Mouse (Mus musculus) neural tube, embryonic 13.5 days (tissue): ENCODE data around the gene Trim66. TPM values are rescaled to one million over a fixed set of nuclear protein-coding genes. Genes with fewer than 3 reads are reported as not detected.
A peak's percentile ranks its signal among the peaks of the same experiment; 100 is the strongest.

Source experiments
- ATAC-seq: fragments of 200-750 bp; cut with Nextera tagmentation; 2 replicates; pipeline ENCODE4 v1.8.0; 2017; ENCODE audit warnings: low read depth, mild to moderate bottlenecking, moderate TSS enrichment, moderate library complexity
- H3K27ac ChIP-seq: fragments of 300-500 bp; sonication (generic); replicated peaks from 2 replicates; pipeline ENCODE4 v1.5.1; 2015; ENCODE audit warnings: moderate library complexity, mild to moderate bottlenecking, inconsistent platforms
- H3K27me3 ChIP-seq: fragments of 300-500 bp; sonication (generic); 2 replicates; pipeline ENCODE4 v1.6.1; 2015; ENCODE audit warnings: mild to moderate bottlenecking, inconsistent platforms
- H3K36me3 ChIP-seq: fragments of 300-500 bp; sonication (generic); 2 replicates; pipeline ENCODE4 v1.6.1; 2015; ENCODE audit warnings: mild to moderate bottlenecking, inconsistent platforms
- H3K4me1 ChIP-seq: fragments of 300-500 bp; sonication (generic); replicated peaks from 2 replicates; pipeline ENCODE4 v1.6.1; 2015; ENCODE audit warnings: inconsistent platforms
- H3K4me2 ChIP-seq: fragments of 300-500 bp; sonication (generic); 2 replicates; pipeline ENCODE4 v1.6.1; 2015; ENCODE audit warnings: inconsistent platforms, mild to moderate bottlenecking, moderate library complexity
- H3K4me3 ChIP-seq: fragments of 300-500 bp; sonication (generic); 2 replicates; pipeline ENCODE4 v1.5.1; 2015; ENCODE audit warnings: mild to moderate bottlenecking, inconsistent platforms
- H3K9ac ChIP-seq: fragments of 300-500 bp; sonication (generic); 2 replicates; pipeline ENCODE4 v1.6.1; 2015; ENCODE audit warnings: moderate library complexity, mild to moderate bottlenecking, inconsistent platforms
- H3K9me3 ChIP-seq: fragments of 300-500 bp; sonication (generic); 2 replicates; pipeline ENCODE4 v1.6.1; 2016; ENCODE audit warnings: inconsistent platforms
- WGBS: fragments of 180-500 bp; shearing (Covaris S2); methylation state at CpG from one replicate; pipeline ENCODE4 v1.1.7; 2015; 5-methylcytosine and 5-hydroxymethylcytosine counted together
- polyA plus RNA-seq: library from polyadenylated mRNA; unstranded; fragments of >200 nt; fragmentation: Nextera tagmentation; extraction: Ambion mirVana; gene quantifications from 2 replicates; pipeline ENCODE4 v1.2.1, GENCODE M21; 2015

Trim66 gene
- polyA plus RNA-seq, 1 experiment from 2014 or later: 0.11 TPM

- Histone ChIP-seq H3K27ac (no peak overlapping the region), H3K27me3 (no peaks in the 10 kb centered on the region), H3K4me3 (no peak overlapping the region), H3K9ac (no peak overlapping the region), H3K36me3 (no peaks in the 10 kb centered on the region), H3K9me3 (no peaks in the 10 kb centered on the region), H3K4me1 (0 out of 2 replicates have a peak, but pooled peaks cover 3% of the 10 kb centered on the region), H3K4me2 (peak overlapping the region; percentile 24; the same call in 1 of the 2 replicates)
- peak; percentile 50; the same call in 1 of the 2 replicates for ATAC-seq
- 26% methylated on average over 7 of the region's 7 CpGs for WGBS
Measured at GRCm38 (mm10) chr7:109480765-109481197, 27.2 kb downstream of the Trim66 start.

DNA sequence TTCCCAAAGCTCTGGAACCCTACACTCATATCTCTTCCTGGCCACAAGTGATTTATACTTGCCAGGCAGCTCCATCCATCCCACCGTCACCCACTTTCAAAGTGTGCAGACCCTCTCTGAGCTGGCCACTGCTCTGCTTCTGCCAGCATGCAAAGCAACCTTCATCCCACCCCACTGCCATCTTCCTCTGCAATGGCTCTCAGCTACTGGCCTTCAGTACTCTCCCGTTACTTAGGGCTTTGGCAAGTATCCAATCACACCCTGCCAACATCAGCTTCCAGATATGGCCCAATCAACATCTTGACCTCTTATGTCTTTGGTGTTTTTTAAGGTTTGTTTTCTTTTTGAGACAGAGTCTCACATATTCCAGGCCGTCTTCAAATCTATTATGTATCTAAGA lies 30.0 kb downstream of the Trim66 start:
- 77% methylated on average over 3 of the region's 3 CpGs for WGBS
- H3K9me3 ChIP-seq: no peaks in the 10 kb centered on the region
- ATAC-seq: no peak

GRCm38 (mm10) chr7:109470700-109471099 lies 37.2 kb downstream of the Trim66 start:
- no peaks in the 10 kb centered on the region for H3K36me3 ChIP-seq
- H3K4me1 ChIP-seq: 0 out of 2 replicates have a peak, but pooled peaks cover 7% of the 10 kb centered on the region
- 72% methylated on average over 4 of the region's 4 CpGs for WGBS
- no peak overlapping the region for H3K27ac ChIP-seq
- H3K27me3 ChIP-seq: no peaks in the 10 kb centered on the region
- H3K4me3 ChIP-seq: no peak overlapping the region
- no peak for ATAC-seq
- H3K9ac ChIP-seq: no peak overlapping the region
- no peaks in the 10 kb centered on the region for H3K9me3 ChIP-seq
- H3K4me2 ChIP-seq: no peak overlapping the region

More for the DNA sequence above, 30.0 kb downstream of the Trim66 start:
- no peak overlapping the region for H3K4me2 ChIP-seq
- H3K27ac ChIP-seq: no peak overlapping the region
- no peaks in the 10 kb centered on the region for H3K27me3 ChIP-seq
- H3K4me1 ChIP-seq: 0 out of 2 replicates have a peak, but pooled peaks cover 3% of the 10 kb centered on the region
- H3K4me3 ChIP-seq: no peak overlapping the region
- H3K9ac ChIP-seq: no peak overlapping the region
- no peaks in the 10 kb centered on the region for H3K36me3 ChIP-seq

DNA sequence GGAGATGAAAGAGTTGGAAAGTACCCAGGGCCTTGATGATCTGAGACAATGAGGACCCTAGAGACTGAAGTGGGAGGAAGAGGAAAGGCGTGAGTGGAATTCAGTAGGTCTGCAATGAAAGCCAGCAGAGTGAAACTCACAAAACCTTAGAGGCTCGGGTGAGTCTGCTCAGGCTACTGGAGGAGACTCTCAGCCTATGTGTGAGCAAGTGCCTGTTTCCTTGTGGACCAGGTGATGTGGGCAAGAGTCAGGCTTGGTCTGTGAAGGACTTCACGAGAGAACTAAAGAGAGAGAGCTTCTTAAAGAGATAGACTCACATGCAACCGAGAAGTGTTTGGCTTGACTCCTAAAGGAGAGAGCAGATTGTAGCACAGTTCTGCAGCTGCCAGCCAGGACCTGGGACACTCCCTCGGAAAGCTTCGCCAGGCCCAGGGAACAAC lies 39.7 kb downstream of the Trim66 start:
- H3K4me1 ChIP-seq: 0 out of 2 replicates have a peak, but pooled peaks cover 7% of the 10 kb centered on the region
- H3K4me2 ChIP-seq: no peak overlapping the region
- H3K4me3 ChIP-seq: no peak overlapping the region
- no peaks in the 10 kb centered on the region for H3K9me3 ChIP-seq
- 47% methylated on average over 6 of the region's 6 CpGs for WGBS
- H3K36me3 ChIP-seq: no peaks in the 10 kb centered on the region
- no peak overlapping the region for H3K27ac ChIP-seq
- no peaks in the 10 kb centered on the region; the same call in 1 of the 2 replicates for H3K27me3 ChIP-seq
- no peak overlapping the region for H3K9ac ChIP-seq
- ATAC-seq: no peak

DNA sequence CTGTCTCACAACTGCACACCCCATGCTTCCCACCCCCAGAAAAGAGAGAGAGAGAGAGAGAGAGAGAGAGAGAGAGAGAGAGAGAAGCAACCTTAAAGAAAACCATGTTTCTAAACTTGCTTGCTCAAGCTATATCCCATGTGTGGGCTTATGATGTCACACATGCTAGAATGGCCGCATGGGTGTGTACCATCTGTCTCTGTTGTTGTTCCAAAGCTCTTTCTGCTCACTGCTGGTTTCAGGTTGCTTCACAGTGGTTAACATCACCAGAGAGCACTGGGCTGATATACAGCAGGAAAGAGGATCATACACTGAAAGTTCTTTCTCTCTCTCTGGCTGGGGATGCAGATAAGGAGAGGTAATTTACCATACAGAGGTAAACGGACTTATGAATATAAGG lies 40.3 kb downstream of the Trim66 start:
- 51% methylated on average over 2 of the region's 2 CpGs for WGBS
- Histone ChIP-seq H3K27ac (no peak overlapping the region), H3K4me1 (0 out of 2 replicates have a peak, but pooled peaks cover 7% of the 10 kb centered on the region), H3K4me2 (no peak overlapping the region), H3K4me3 (no peak overlapping the region), H3K9ac (no peak overlapping the region), H3K9me3 (no peaks in the 10 kb centered on the region), H3K27me3 (no peaks in the 10 kb centered on the region; the same call in 1 of the 2 replicates), H3K36me3 (no peaks in the 10 kb centered on the region)
- ATAC-seq: no peak

- WGBS: 94% methylated on average over 8 of the region's 8 CpGs
- H3K9ac ChIP-seq: no peak overlapping the region
- no peaks in the 10 kb centered on the region; the same call in 1 of the 2 replicates for H3K27me3 ChIP-seq
- H3K4me3 ChIP-seq: no peak overlapping the region
- H3K27ac ChIP-seq: no peak overlapping the region
- no peaks in the 10 kb centered on the region for H3K9me3 ChIP-seq
- H3K4me1 ChIP-seq: no peaks in the 10 kb centered on the region
- no peaks in the 10 kb centered on the region for H3K36me3 ChIP-seq
- H3K4me2 ChIP-seq: no peak overlapping the region
- ATAC-seq: no peak
Measured at GRCm38 (mm10) chr7:109460698-109461097, 47.2 kb downstream of the Trim66 start.

DNA sequence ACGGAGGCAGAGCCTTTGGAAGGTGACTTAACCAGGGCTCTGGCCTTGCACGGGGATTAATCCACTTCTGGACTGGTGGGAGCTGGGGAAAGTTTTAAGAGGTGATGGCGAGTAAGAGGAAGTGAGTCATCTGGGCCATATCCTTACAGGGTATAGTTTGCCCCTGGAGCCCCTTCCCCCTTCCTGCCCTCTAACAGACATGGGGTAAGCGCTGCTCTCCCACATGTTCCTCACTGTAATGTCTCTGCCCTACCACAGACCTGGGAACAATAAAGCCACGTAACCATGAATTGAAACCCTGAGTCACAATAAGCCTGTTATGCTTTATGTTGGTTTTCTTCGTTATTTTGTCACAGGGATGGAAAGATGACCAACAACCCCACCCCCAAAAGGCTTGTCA lies 51.4 kb downstream of the Trim66 start:
- Histone ChIP-seq H3K9ac (no peak overlapping the region), H3K9me3 (no peaks in the 10 kb centered on the region), H3K4me2 (no peak overlapping the region), H3K36me3 (no peaks in the 10 kb centered on the region), H3K4me1 (no peaks in the 10 kb centered on the region), H3K27ac (no peak overlapping the region), H3K27me3 (no peaks in the 10 kb centered on the region), H3K4me3 (no peak overlapping the region)
- WGBS: 78% methylated on average over 6 of the region's 6 CpGs
- ATAC-seq: peak; percentile 15; the same call in 1 of the 2 replicates

- H3K36me3 ChIP-seq: no peaks in the 10 kb centered on the region
- 83% methylated on average over 2 of the region's 2 CpGs for WGBS
- H3K4me2 ChIP-seq: no peak overlapping the region
- H3K9ac ChIP-seq: no peak overlapping the region
- no peaks in the 10 kb centered on the region for H3K27me3 ChIP-seq
- no peaks in the 10 kb centered on the region for H3K9me3 ChIP-seq
- no peaks in the 10 kb centered on the region for H3K4me1 ChIP-seq
- ATAC-seq: no peak
- no peak overlapping the region for H3K4me3 ChIP-seq
- no peak overlapping the region for H3K27ac ChIP-seq
Measured at GRCm38 (mm10) chr7:109455748-109456147, 52.2 kb downstream of the Trim66 start.

DNA sequence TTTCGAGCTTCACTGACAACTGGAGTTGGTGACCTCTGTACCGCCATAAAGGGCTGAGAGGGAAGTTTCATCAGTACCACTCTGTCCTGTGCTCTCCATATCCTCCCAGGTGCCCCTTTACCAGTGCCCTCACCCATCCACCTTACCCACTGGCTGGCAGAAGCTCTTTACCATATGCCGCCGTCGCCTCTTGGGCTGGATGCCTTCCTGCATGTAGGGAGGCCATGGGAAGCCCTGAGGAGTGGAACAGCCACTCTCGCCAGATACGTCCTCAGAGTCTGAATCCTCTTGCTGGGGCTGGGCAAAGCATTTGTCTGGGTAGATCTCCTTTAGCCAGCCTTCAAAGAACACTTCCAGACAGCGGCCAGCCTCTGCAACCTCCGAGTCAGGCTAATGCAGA lies 53.1 kb downstream of the Trim66 start:
- no peak overlapping the region for H3K27ac ChIP-seq
- 90% methylated on average over 9 of the region's 9 CpGs for WGBS
- H3K4me3 ChIP-seq: no peak overlapping the region
- H3K27me3 ChIP-seq: no peaks in the 10 kb centered on the region
- H3K4me1 ChIP-seq: no peaks in the 10 kb centered on the region
- H3K36me3 ChIP-seq: no peaks in the 10 kb centered on the region
- ATAC-seq: no peak
- no peaks in the 10 kb centered on the region for H3K9me3 ChIP-seq
- H3K9ac ChIP-seq: no peak overlapping the region
- no peak overlapping the region for H3K4me2 ChIP-seq

DNA sequence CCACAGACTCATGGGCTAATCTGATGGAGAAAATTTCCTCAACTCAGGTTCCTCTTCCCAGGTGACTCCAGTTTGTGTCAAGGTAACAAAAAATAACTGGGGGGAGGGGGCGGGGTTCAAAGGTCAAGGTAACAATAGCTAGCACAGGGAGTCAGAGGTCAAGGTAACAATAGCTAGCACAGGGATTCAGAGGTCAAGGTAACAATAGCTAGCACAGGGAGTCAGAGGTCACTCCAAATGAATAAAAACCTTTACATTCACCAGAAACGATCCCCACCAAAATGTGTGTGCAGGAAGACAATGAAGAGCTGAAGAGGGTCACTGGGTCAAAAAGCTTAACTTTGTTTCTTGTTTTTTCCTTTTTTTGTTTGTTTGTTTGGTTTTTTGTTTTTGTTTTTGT lies 59.9 kb downstream of the Trim66 start:
- no peaks in the 10 kb centered on the region for H3K4me1 ChIP-seq
- no peaks in the 10 kb centered on the region for H3K36me3 ChIP-seq
- no peak overlapping the region for H3K4me3 ChIP-seq
- H3K27me3 ChIP-seq: no peaks in the 10 kb centered on the region
- no peak overlapping the region for H3K9ac ChIP-seq
- H3K4me2 ChIP-seq: no peak overlapping the region
- ATAC-seq: no peak
- no peaks in the 10 kb centered on the region for H3K9me3 ChIP-seq
- H3K27ac ChIP-seq: no peak overlapping the region
- WGBS: 61% methylated on average over 2 of the region's 2 CpGs

DNA sequence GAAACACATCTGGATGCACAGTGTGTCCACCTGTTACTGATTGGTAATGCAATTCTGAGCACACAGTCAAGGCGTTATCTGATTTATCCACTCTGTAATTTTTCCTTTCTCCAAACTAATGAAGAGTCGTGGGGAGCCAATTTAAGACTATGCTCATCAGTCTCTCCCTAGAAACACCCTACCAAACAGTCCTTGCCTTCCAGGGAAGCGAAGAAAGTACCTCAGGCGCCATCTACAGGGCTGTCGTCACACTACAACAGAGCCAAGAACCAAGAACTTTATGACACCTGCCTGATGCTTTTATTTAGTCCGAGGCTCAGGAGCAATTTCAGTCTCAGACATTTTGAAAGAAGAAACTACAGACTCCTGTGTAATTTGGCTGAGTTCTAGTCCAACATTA lies 62.9 kb downstream of the Trim66 start:
- no peaks in the 10 kb centered on the region for H3K9me3 ChIP-seq
- no peak overlapping the region for H3K4me2 ChIP-seq
- H3K27ac ChIP-seq: no peak overlapping the region
- peaks cover 7% of the 10 kb centered on the region for H3K4me1 ChIP-seq
- 0 out of 2 replicates have a peak, but pooled peaks have one; percentile 21 for ATAC-seq
- no peaks in the 10 kb centered on the region for H3K27me3 ChIP-seq
- no peaks in the 10 kb centered on the region for H3K36me3 ChIP-seq
- WGBS: 8% methylated on average over 6 of the region's 6 CpGs
- H3K9ac ChIP-seq: no peak overlapping the region
- no peak overlapping the region for H3K4me3 ChIP-seq

- Histone ChIP-seq H3K4me2 (no peak overlapping the region), H3K9me3 (no peaks in the 10 kb centered on the region), H3K27me3 (no peaks in the 10 kb centered on the region; the same call in 1 of the 2 replicates), H3K27ac (no peak overlapping the region), H3K4me3 (no peak overlapping the region), H3K36me3 (no peaks in the 10 kb centered on the region), H3K4me1 (peaks cover 29% of the 10 kb centered on the region), H3K9ac (no peak overlapping the region)
- 91% methylated on average over 5 of the region's 5 CpGs for WGBS
- ATAC-seq: no peak
Measured at GRCm38 (mm10) chr7:109442739-109443138, 65.2 kb downstream of the Trim66 start.

- WGBS: 89% methylated on average over 9 of the region's 9 CpGs
- H3K9ac ChIP-seq: no peak overlapping the region
Measured at GRCm38 (mm10) chr7:109440697-109441269, 67.2 kb downstream of the Trim66 start.

More at GRCm38 (mm10) chr7:109440697-109441269, 67.2 kb downstream of the Trim66 start:
- H3K9me3 ChIP-seq: no peaks in the 10 kb centered on the region
- H3K4me2 ChIP-seq: no peak overlapping the region
- H3K36me3 ChIP-seq: no peaks in the 10 kb centered on the region
- H3K27ac ChIP-seq: no peak overlapping the region
- H3K4me3 ChIP-seq: no peak overlapping the region
- H3K27me3 ChIP-seq: no peaks in the 10 kb centered on the region; the same call in 1 of the 2 replicates
- peaks cover 29% of the 10 kb centered on the region for H3K4me1 ChIP-seq
- ATAC-seq: no peak
